Mouse (Mus musculus) kidney, postnatal 4 days (tissue): ENCODE measurements around the gene Lrp6.

ENCODE experiments used
- DNase-seq, 2 experiments: peaks; one replicate each; pipeline ENCODE4 v3.0.0; 2021; ENCODE audit warnings: mixed read lengths in 2 of 2

Gene Lrp6

DNA sequence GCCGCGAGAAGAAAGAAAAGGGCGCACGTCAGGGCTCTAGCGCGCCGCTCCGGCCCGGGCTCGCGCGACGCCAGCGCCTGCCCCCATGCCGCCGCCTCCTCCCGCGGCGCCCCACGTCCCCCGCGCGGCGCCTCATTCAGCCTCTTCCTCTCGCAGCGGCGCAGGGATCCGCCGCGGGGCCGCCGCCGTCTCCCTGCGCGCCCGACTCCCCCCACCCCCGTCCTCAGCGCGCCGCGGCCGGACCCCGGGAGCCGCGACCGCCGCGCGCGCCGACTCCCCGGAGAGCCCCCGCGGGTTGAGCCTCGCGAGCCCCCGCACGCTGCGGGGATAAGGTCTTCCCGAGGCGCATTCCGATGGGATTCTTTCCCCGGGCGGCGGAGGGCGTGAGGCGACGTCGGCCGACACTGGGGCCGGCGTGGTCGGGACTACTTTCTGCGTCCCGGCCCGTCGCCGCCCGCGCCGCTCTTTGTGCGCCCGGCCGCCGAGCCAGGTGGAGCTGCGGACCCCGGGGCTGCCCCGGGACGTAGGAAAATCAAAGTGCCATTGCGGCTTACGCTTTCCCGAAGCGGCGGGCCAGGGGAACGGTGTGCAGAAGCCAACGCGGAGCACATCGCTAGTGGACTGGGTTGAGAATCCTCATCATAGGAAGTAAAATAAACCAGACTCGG lies at the start of gene Lrp6:
Gene Lrp6, minus strand, starts transcription at position 148 of the 668 bp plus-strand sequence.
- peak; percentile 89 to 94 for DNase-seq

GRCm38 (mm10) chr6:134614723-134615648 lies 48.2 kb upstream of the Lrp6 start:
- DNase-seq, result peak; percentile 91 to 92

DNA sequence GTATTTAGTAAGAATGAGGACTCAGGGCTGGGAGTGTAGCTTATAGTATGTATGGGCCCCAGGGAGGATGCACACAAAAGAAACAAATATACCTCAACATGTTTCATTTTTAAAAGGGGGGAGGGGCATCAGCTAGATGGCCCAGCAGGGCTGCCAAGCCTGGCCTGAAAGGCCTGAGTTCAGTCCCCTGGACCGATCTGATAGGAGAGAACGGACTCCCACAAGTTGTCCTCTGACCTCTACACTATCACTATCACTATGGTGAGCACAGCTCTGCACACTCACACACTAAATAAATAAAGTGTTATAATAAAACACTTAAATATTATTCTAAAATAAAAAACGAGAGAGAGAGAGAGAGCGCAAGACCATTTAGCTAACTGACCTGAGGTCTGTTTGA lies 47.6 kb upstream of the Lrp6 start:
- no peak for DNase-seq

- DNase-seq, result no peak
Measured at GRCm38 (mm10) chr6:134611896-134612295, 45.1 kb upstream of the Lrp6 start.

DNA sequence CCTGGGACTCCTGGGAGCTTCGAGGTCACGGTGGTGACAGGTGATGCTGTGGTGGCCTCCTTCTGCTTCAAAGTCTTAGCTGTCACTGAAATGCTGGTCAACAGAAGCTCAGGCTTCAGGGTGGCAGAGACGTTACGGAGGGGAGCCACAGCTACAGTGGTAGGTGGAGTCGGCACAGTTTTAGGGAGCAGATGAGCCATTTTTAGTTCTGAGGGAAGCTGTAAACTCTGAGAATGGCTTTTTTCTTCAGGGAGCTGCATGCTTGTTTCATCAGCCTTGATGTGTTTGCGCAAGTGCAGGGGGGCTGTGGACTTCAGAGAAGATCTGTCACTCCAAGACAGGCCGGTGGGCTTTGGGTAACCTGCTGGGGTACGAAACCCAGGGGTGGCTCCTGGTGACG lies 43.6 kb upstream of the Lrp6 start:
- DNase-seq, result no peak

GRCm38 (mm10) chr6:134606949-134607746 lies 40.4 kb upstream of the Lrp6 start:
- DNase-seq, result peak; percentile 42 to 68

DNA sequence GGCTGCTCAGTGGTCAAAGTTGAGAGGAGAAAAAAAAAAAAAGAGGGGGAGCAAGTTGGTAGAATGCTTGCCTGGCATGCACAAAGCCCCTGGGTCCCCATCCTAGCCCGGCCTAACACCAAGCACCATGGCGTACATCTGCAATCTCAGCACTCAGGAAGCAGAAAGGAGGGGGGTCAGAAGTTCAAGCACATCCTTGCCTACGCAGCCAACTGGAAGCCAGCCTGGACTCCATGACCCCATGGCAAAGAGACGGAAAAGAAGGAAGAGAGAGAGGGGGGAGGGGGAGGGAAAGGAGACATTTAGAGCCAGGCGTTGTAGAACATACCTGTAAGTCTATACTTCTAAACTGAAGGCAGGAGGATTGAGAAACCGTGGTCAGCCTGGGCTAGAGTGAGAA lies 39.8 kb upstream of the Lrp6 start:
- DNase-seq, result peak in 1 of 2 experiments; percentile 42

DNA sequence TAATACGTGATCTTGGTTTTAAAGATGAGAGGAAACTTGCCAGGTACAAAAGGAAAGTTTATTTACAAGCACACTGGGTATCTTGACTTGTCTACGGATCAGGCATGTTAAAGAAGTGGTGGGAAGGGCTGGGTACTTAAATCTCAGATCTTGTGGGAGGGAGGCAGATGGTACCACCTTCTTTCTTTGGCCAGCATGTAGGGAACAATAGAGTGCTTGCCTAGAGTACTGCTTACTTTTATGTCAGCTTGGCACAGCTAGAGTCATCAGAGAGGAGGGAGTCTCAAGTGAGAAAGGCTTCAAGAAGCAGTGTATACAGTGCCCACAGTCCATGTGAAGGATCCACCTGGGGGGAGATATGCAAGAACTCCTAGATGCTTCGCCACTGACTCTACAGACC lies 38.4 kb upstream of the Lrp6 start:
- no peak for DNase-seq

GRCm38 (mm10) chr6:134602371-134603003 lies 35.7 kb upstream of the Lrp6 start:
- DNase-seq, result peak; percentile 34 to 57

DNA sequence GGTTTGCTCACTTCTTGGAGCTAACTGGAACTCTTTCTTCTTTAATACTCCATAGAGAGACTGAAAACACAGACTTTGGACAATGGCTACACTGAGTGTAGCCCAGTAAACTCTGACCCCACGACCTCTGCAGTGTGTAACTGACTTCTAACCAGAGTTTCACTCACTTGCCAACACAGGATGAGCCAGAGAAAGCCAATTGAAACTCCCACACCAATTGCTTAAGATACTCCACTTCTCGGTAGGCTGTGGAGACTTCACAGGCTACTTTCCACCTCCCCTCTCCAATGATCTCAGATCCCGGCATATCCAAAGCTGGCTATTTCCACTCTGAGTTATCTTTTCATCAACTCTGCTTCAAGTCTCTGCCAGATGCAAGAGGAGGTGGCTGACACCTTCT lies 35.0 kb upstream of the Lrp6 start:
- DNase-seq, result peak in 1 of 2 experiments; percentile 48

DNA sequence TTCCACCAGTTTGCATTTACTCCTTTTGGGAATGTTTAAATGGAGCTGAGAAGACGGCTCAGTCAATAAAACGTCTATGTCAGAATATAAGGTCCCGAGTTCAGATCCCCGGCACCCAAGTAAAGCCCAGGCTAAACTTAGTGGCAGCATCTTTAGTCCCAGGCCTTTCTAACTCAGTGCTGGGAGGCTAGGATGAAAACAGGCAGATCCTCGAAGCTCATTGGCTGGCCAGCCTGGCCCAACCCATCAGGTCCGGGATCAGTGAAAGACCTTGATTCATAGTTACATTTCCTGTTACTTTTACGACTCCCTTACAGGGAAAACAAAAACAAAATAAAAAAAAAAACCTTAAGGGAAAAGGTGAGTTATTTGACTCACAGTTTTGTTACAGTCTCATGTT lies 34.4 kb upstream of the Lrp6 start:
- DNase-seq, result peak in 1 of 2 experiments; percentile 35

- no peak for DNase-seq
Measured at GRCm38 (mm10) chr6:134599239-134599638, 32.5 kb upstream of the Lrp6 start.

DNA sequence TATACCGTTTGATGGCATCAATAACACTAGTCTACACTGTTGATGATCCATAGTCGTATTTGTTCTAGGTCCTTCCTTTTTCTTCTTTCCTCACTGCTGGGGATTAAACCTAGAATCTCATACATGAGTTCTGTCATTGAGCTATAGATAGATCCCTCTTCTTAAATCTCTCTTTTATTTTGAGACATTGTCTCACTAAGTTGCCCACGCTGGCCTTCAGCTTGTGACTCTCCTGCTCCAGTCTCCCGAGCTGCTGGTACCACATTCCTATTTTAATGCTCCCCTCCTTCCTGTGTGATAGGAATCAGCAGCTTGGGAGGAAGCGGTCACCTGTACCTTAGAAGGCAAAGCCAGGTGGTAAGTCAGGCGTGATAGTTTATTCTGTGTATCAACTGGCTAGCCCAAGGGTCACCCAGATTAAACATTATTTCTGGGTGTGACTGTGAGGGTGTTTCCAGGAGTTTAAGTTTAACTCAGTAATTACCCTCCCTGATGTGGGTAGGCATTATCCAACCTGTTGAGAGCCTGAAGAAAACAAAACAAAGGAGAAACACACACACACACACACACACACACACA lies 31.0 kb upstream of the Lrp6 start:
- peak; percentile 37 to 64 for DNase-seq

DNA sequence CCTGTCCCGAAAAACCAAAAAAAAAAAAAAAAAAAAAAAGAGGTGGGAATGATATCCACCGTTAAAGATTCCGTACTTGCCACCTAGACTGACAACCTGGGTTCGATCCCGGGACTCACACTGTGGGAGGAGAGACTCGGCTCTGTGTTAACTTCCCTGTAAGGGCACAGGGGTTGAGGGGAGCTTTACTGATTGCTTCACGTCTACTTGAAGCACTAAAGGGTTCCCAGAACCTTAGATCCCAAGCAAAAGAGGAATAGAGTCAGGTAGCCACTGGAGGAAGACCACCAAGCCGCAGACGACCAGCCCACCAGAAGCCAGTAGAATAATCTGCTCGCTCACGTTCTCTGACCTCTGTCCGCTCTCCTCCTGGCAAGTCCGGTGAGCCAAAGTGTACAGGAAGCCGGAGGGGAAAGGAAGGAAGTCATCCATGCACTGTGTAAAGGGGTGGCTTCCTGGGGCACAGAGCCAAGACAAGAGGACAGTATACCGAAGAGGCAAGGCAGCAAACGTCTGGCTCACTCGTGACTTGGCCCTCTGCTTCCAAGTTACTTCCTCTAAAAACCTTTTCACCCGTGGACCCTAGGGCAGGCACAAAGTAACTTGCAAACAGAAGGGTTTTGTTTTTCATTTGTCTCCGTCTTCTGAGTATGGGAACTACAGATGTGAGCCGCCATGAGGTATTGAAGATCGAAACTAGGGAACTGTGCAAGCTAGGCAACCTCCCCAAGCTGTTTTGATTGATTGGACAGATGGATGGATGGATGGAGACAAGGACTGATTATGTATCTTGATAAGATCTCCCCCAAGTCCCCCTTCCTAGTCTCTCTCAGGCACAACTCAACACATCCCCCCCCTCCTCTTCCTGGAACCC lies 28.0 kb upstream of the Lrp6 start:
- DNase-seq, result peak; percentile 65 to 78

DNA sequence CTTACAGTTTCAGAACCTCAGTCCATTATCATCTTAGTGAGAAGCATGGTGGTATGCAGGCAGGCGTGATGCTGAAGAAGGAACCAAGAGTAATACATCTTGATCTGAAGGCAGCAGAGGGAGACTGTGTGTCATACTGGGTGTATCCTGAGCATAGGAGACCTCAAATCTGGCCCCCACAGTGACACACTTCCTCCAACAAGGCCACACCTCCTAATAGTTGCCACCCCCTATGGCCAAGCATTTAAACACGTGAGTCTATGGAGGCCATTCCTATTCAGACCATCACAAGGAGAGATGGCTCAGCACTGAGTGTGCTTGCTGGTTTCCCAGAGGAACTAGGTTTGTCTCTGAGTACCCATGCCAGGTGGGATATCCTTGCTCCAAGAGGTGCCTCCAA lies 24.8 kb upstream of the Lrp6 start:
- no peak for DNase-seq

GRCm38 (mm10) chr6:134586241-134586640 lies 19.5 kb upstream of the Lrp6 start:
- DNase-seq, result no peak

GRCm38 (mm10) chr6:134584616-134585015 lies 17.9 kb upstream of the Lrp6 start:
- no peak for DNase-seq

DNA sequence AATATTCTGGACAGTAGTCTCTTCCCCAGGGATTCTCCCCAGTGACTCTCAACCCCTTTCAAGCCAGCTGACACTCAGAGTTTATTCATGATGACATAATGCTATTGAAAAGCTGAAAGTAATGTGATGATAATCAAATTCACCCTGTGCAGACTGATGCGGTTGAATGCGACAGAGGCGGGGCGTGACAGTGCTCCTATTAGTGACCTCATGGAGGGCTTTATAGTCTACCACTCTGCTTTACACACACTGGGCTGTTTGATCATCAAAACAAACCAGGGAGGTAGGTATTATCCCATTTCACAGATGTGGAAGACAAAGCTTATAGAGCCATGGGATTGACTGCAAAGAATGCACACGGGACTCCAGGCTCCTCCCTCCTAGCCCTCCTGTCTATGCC lies 15.3 kb upstream of the Lrp6 start:
- no peak for DNase-seq

DNA sequence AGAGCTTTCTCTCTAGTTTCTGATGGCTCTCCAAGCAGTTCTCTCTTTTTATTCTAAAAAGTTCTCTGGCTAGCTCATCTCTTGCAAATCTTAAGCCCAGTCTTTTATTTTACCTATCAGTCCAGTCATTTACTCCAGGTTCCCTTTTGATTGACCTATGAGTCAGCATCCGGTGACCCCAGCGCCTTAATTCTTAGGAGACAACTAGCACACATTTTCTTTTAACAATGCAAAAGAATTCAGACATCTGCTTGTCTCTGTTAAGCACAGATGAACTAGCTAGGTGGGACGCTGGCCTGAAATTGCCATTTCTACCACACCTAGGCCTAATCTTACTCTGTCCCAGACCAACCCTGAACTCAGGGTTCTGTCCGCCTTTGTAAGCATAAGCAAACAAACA lies 12.7 kb upstream of the Lrp6 start:
- no peak for DNase-seq

- DNase-seq, result no peak
Measured at GRCm38 (mm10) chr6:134578039-134578438, 11.3 kb upstream of the Lrp6 start.

DNA sequence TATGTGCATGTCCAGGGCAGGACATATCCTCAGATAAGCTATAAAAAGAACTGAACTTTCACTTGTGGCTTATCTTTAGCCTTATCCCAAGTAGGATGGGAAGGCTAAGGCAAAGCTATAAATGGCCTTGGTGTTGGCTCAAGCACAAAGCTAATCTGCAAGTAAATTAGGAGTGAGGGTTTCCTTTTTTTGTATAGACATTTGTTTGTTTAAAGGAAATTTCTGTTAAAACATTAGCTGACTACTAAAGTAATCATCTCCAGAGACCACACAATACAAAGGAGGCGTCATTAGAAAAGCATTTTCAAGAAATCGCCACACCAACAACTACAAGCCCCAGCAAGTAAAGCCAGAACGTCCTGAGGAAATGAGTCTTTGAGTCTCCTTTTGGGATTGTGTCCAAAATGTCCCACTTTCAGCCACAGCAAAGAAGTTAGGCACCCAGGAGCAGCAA lies 8.6 kb upstream of the Lrp6 start:
- DNase-seq, result no peak
